Mouse (Mus musculus) stomach, postnatal 0 days (tissue): ENCODE measurements around the gene Ascl4. TPM values are rescaled to one million over a fixed set of nuclear protein-coding genes. Genes with fewer than 3 reads are reported as not detected.

Experiments used
- ATAC-seq: fragments of 200-750 bp; cut with Nextera tagmentation; 2 replicates; pipeline ENCODE4 v1.8.0; 2017; ENCODE audit not compliant: low FRiP score, low TSS enrichment
- DNase-seq: peaks from one replicate; pipeline ENCODE4 v3.0.0-alpha.2; 2016; ENCODE audit warnings: low spot score
- H3K27ac ChIP-seq: fragments of 300-500 bp; sonication (generic); replicated peaks from 2 replicates; pipeline ENCODE4 v1.5.1; 2014; ENCODE audit warnings: mild to moderate bottlenecking, control low read depth
- H3K27me3 ChIP-seq: fragments of 300-500 bp; sonication (generic); 2 replicates; pipeline ENCODE4 v1.6.1; 2014; ENCODE audit warnings: low read length; ENCODE audit not compliant: control insufficient read depth, insufficient read depth
- H3K36me3 ChIP-seq: fragments of 300-500 bp; sonication (generic); 2 replicates; pipeline ENCODE4 v1.6.1; 2014; ENCODE audit warnings: low read length, mixed read lengths; ENCODE audit not compliant: control insufficient read depth, insufficient read depth
- H3K4me1 ChIP-seq: fragments of 300-500 bp; sonication (generic); replicated peaks from 2 replicates; pipeline ENCODE4 v1.6.1; 2014; ENCODE audit warnings: antibody characterized with exemption; ENCODE audit not compliant: control insufficient read depth, insufficient read depth
- H3K4me2 ChIP-seq: fragments of 300-500 bp; sonication (generic); replicated peaks from 2 replicates; pipeline ENCODE4 v1.6.1; 2014; ENCODE audit warnings: low read depth, mild to moderate bottlenecking, control low read depth, moderate library complexity
- H3K4me3 ChIP-seq: fragments of 300-500 bp; sonication (generic); 2 replicates; pipeline ENCODE4 v1.5.1; 2014; ENCODE audit warnings: low read depth, low read length, control low read depth
- H3K9ac ChIP-seq: fragments of 300-500 bp; sonication (generic); 2 replicates; pipeline ENCODE4 v1.6.1; 2014; ENCODE audit warnings: mild to moderate bottlenecking, low read length, control low read depth, mixed read lengths
- H3K9me3 ChIP-seq: fragments of 300-500 bp; sonication (generic); 2 replicates; pipeline ENCODE4 v1.6.1; 2016; ENCODE audit warnings: low read length; ENCODE audit not compliant: control insufficient read depth
- CTCF ChIP-seq: IDR thresholded peaks from 2 replicates; pipeline ENCODE4 v1.5.1; 2016; ENCODE audit warnings: antibody characterized with exemption, low read depth, mild to moderate bottlenecking, moderate library complexity
- EP300 ChIP-seq: optimal IDR thresholded peaks from 2 replicates; pipeline ENCODE3; 2016; ENCODE audit warnings: antibody characterized with exemption
- WGBS: fragments of 180-500 bp; shearing (Covaris S2); extraction: QIAGEN DNeasy Blood & Tissue Kit; methylation state at CpG from one replicate; pipeline ENCODE4 v1.1.7; 2014; 5-methylcytosine and 5-hydroxymethylcytosine counted together
- polyA plus RNA-seq: library from polyadenylated mRNA; unstranded; fragments of >200 nt; fragmentation: Nextera tagmentation; extraction: Ambion mirVana; gene quantifications from 2 replicates; pipeline ENCODE4 v1.2.1, GENCODE M21; 2015

Gene Ascl4
- polyA plus RNA-seq, 1 experiment from 2014 or later: 0.30 TPM

GRCm38 (mm10) chr10:85956871-85957419 is 29.5 kb downstream of the Ascl4 start:
- Histone ChIP-seq H3K36me3 (peaks cover 3% of the 10 kb centered on the region; the same call in 1 of the 2 replicates), H3K9ac (peak overlapping the region; percentile 92), H3K4me1 (no peaks in the 10 kb centered on the region; the same call in 1 of the 2 replicates), H3K27ac (peak overlapping the region; percentile 88), H3K27me3 (no peaks in the 10 kb centered on the region), H3K4me3 (peak overlapping the region; percentile 95), H3K4me2 (peak overlapping the region; percentile 56), H3K9me3 (no peaks in the 10 kb centered on the region)
- DNase-seq: peak; percentile 19
- 0 out of 2 replicates have a peak, but pooled peaks have one; percentile 21 for ATAC-seq
- TF ChIP-seq EP300: no peak
- no peak for TF ChIP-seq CTCF
- WGBS: 2% methylated on average over 20 of the region's 20 CpGs

GRCm38 (mm10) chr10:85957464-85957950 is 30.0 kb downstream of the Ascl4 start, which contains the start of gene Rtcb:
Gene Rtcb, minus strand, starts transcription at chr10:85957823.
- peak within 1 kb of the TSS; percentile 92 for H3K9ac ChIP-seq
- H3K27ac ChIP-seq: peak within 1 kb of the TSS; percentile 88
- no peaks in the 10 kb centered on the region; the same call in 1 of the 2 replicates for H3K4me1 ChIP-seq
- DNase-seq (peak; percentile 95), ATAC-seq (peak; percentile 92)
- whole genome bisulfite sequencing: under 1% methylated on average over 38 of the region's 38 CpGs
- TF ChIP-seq EP300 (no peak), CTCF (0 out of 2 replicates have a peak, but pooled peaks have one; percentile 24)
- H3K4me3 ChIP-seq: peak within 1 kb of the TSS; percentile 95
- H3K27me3 ChIP-seq: no peaks in the 10 kb centered on the region
- H3K9me3 ChIP-seq: no peaks in the 10 kb centered on the region
- H3K4me2 ChIP-seq: peak within 1 kb of the TSS; percentile 56
- H3K36me3 ChIP-seq: peaks cover 3% of the 10 kb centered on the region; the same call in 1 of the 2 replicates

GRCm38 (mm10) chr10:85962897-85963296 is 35.4 kb downstream of the Ascl4 start:
- 42% methylated on average over 9 of the region's 9 CpGs for WGBS
- Histone ChIP-seq H3K4me1 (no peaks in the 10 kb centered on the region), H3K27ac (no peak overlapping the region), H3K9me3 (no peaks in the 10 kb centered on the region), H3K36me3 (no peaks in the 10 kb centered on the region), H3K27me3 (no peaks in the 10 kb centered on the region), H3K4me2 (no peak overlapping the region), H3K9ac (no peak overlapping the region), H3K4me3 (no peak overlapping the region)
- DNase-seq: no peak
- ATAC-seq: no peak
- TF ChIP-seq CTCF: no peak
- TF ChIP-seq EP300: no peak

- Histone ChIP-seq H3K9me3 (no peaks in the 10 kb centered on the region), H3K27me3 (no peaks in the 10 kb centered on the region), H3K4me1 (no peaks in the 10 kb centered on the region), H3K36me3 (no peaks in the 10 kb centered on the region), H3K27ac (no peak overlapping the region), H3K4me2 (no peak overlapping the region), H3K9ac (no peak overlapping the region), H3K4me3 (no peak overlapping the region)
- DNase-seq (no peak), ATAC-seq (no peak)
- TF ChIP-seq CTCF (no peak), EP300 (no peak)
- WGBS: 86% methylated on average over 7 of the region's 7 CpGs
Measured at GRCm38 (mm10) chr10:85964316-85964715, 36.8 kb downstream of the Ascl4 start.

- H3K4me2 ChIP-seq: no peak overlapping the region
- no peak overlapping the region for H3K27ac ChIP-seq
- H3K4me1 ChIP-seq: no peaks in the 10 kb centered on the region
- no peaks in the 10 kb centered on the region for H3K36me3 ChIP-seq
- H3K27me3 ChIP-seq: no peaks in the 10 kb centered on the region
- no peak for TF ChIP-seq CTCF
- no peak for TF ChIP-seq EP300
- ATAC-seq (no peak), DNase-seq (no peak)
- H3K9ac ChIP-seq: no peak overlapping the region
- H3K4me3 ChIP-seq: no peak overlapping the region
- WGBS: 56% methylated on average over 2 of the region's 2 CpGs
- H3K9me3 ChIP-seq: no peaks in the 10 kb centered on the region
Measured at GRCm38 (mm10) chr10:85966476-85966875, 39.0 kb downstream of the Ascl4 start.
